Mouse (Mus musculus): ENCODE results near the gene Arhgap11a. TPM values are rescaled to one million over a fixed set of nuclear protein-coding genes. Genes with fewer than 3 reads are reported as not detected.

Arhgap11a gene
- polyA plus RNA-seq (2017; shearing (Covaris generic)): 1 to 10 TPM; 3.2 to 5.1 TPM

DNA sequence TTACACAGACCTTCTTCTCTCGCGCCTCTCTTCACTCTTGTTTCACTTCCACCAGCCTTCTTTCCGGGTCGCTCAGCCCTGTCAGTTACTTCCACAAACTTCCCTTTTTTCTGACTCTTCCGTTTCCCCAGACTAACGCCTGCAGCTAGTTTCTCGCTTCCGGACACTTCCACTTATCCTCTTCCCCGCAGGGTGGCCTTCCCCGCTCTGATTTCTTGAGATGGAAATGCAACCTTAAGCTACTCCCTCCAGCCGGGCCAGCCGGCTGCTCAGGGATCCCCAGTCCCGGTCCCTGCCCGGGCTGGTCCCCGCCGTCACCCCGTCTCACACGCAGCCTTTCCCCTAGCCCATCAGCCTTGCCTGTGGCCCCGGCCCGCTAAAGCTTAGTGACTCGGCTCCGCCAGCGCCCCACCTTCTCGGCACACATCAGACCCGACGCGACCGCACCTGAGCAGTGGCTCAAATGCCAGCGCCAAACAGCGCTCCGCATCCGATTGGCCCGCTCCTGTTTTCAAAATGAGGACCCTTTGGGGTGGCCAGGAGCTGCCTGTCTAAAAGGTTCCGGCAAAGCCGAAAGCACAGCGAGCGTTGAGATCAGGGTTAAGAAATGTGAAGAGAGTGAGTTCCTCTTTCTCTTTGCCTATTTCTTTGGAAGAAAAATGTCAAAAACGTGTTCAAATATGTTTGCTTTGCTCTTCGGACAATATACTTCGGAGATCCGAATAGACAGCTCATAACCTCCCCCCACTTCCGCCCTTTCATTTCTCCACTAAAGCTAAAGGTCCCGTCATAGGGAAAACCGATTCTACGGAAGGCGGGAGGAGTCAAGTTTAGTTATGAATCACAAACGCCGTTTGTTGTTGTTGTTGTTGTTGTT is at the start of gene Arhgap11a:
TSS of gene Arhgap11a (minus strand) at position 417 of the 877 bp plus-strand sequence.

DNA sequence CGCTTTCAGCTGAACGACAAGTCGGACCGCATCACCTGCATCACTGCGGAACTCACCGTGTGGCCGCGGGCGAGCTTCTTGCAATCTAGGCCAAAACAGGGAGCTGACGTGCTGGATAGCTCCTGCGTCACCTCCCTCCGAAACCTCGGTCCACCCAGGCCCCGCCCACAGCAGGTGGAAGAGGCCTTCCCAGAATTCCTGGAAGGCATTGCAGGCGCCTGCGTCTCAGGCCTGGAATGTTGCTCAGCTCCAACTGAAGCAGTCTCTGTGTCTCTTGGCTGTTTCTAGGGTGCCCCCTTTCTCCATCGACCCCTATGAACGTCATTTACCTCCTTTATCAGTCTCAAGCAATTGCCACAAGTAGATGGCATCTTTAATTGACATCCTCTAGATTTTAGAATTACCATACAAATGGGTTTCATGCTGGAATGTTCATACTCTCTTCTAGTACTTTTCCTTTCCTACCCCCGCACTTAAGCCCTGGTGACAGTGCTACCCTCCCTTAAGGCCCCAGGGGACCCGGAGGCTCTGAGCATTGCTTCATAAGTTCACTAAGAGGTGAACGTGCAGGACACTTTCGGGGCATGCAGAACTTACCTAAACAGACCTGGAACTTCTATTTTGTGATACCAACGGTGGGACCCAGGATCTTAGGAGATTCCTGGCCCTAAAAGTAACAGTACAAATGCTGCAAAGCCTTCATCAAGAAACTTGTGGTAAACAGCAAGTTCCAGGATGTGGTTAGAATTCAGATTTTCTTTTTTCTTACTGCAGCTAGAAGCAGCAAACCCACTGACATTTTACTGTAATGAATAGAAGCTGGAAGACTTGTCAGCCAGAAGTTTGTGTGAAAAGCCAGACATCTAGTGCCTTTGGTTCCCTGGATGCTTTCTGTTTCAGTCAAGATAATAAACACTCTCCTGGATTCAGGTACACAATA is 19.2 kb downstream of the Arhgap11a start, which contains the start of gene Scg5:
TSS of gene Scg5 (minus strand) at position 179 of the 940 bp plus-strand sequence.

Other genes with a start within 250 kb of the Arhgap11a start
- not detected for gene Grem1, start 90.0 kb downstream of the Arhgap11a start, polyA plus RNA-seq (2017; shearing (Covaris generic))
- gene Scg5, start 19.5 kb downstream of the Arhgap11a start, polyA plus RNA-seq (2017; shearing (Covaris generic)): 1 to 10 TPM; 6.3 to 9.3 TPM
- not detected for gene Gjd2, start 165.0 kb upstream of the Arhgap11a start, polyA plus RNA-seq (2017; shearing (Covaris generic))
- 1 to 10 TPM in 1 of 2 experiments, under 1 TPM in 1; 0.66 to 4.7 TPM for gene Actc1, start 204.9 kb upstream of the Arhgap11a start, polyA plus RNA-seq (2017; shearing (Covaris generic))

Measured in inflammation-experienced regulatory T-cells (primary cell).